Mouse (Mus musculus) regulatory T cell (primary cell): ENCODE measurements at regions not wholly inside any gene's neighbourhood (a gene's known extent, or its start where the extent isn't known, plus 50 kb on each side); places are given as distances from the start of the nearest gene placed in this dataset.

ENCODE experiments used
- in situ Hi-C: fragments of 300-600 bp; cut with MboI, MseI; formaldehyde crosslinking; loops from one replicate; pipeline ENCODE4 v1.15.1; 2025; ENCODE audit warnings: high pct_unique_total_duplicates

DNA sequence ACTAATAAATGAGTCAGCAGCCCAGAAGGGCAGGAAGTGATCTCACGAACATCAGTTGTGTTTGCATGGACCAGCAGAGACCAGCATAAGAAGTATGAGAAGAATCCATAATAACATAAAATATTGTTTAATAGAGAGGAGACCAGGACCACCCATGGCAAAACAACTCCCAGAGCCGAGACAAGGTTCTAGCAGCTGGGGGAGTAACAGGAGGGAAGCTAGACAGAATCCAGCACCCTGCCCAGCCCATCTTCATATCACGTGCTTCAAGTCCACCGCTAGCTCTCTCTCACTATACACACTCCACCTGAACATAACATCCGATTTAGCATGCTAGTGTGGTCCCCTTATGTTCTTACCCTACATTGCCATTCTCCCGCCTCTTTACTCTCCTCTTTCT lies 77.1 kb upstream of the Sall1 start:
- in situ Hi-C loops: no loop called here

DNA sequence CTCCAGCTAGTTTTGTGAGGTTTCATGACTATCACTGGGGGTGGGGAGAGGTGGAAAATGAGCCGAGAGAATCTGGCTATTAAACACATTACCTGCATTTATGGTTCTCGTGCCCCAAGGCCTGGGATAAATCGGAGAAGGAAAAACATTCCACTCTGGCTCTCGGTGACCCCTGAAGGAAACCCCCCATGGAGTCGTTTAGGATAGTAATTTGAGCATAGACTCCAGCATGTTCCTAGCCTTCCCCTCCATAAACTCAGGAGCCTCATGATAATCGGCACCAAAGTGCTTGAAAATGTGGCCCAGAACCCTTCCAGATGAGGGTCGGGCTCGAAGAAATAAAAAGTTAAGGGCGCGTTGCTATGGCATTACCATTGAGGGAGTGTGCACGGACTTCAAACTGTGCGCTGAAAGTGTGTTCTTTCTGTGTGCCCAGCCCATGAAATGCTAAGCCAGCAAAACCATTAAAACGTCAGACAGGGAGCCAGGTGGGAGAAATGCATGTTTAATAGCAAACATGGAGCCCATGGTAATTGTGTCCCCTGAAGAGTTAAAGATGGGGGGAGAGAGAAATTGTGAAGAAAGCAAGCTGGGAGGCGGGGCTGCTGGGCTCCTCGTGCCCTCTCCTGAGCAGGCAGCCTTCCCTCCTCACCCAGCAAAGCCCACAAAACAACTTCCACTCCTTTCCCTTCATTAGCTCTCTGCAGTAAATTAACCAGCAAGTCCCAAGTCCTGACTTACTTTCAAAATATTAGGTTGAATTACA lies 64.1 kb upstream of the Sall1 start:
- in situ Hi-C loops: no loop called here

DNA sequence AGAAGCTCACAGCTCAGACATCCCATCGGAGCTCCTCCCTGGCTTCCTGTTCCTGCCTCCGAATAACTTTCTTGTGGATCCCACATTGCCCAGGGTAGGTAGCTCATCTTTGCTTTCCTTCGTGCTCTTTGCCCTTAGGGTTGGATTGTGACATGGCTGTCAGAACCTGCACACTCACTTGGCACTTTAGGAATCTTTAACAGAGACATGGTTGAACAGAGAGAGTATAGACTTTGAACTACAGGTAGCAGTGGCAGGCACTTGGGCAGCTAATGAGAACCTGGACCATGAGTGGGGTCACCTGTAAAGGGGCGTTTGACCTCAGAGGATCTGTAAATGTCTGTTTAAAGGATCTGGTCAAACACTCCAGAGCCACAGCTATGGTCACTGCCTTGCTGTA lies 62.4 kb upstream of the Sall1 start:
- in situ Hi-C loops: no loop called here

DNA sequence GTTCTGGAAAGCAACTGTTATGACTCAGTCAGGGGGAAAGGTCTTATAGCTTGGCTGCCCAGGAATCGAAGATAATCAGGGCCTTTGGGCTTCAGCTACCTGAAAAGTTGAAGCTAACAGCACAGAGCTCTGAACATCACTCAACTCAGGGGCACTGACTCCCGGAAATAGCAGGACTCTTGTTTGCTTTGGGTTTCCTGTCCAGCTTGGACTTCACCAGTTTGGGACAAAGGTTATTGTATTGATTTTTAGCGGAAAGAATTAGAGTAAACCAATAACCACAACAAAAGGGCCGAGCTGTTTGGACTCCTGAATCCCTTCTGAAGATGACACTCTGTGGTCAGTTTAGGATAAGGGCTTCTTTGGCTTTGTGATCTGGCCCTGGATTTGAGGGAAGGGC lies 53.4 kb upstream of the Sall1 start:
- in situ Hi-C loops: no loop called here
